16 mouse cellular contexts compared by ENCODE assay signal in genomic region chr11:116753674-116754470, GRCm38 (mm10). TPM values are rescaled to one million over a fixed set of nuclear protein-coding genes. Genes with fewer than 3 reads are reported as not detected.
A peak's percentile ranks its signal among the peaks of the same experiment; 100 is the strongest.
DNase-seq lines count a peak whose midpoint lies in the region; ATAC-seq lines count a peak whose summit lies in the region.
"Had no signal": no experiment of that assay in that cellular context is flagged by ENCODE, and none has a peak within 500 bp of the region (broad histone marks: within the 10 kb centered on the region; RNA-seq: fewer than 3 reads in every experiment).

No protein-coding gene starts in this region.

- no peaks in the 10 kb centered on the region for H3K4me1 ChIP-seq in kidney, embryonic 15.5 days
- no peaks in the 10 kb centered on the region for H3K4me1 ChIP-seq in intestine, embryonic 15.5 days (replicated peaks)
- H3K4me1 ChIP-seq: liver, embryonic 13.5 days; neural tube, embryonic 13.5 days had no signal

- DNase-seq in kidney, adult 18-20 months, result peak; percentile 27
- DNase-seq in ES-CJ7 (ENCODE audit: low read depth, low spot score) (peak; percentile 24), adipocyte (ENCODE audit: low spot score) (peak; percentile 71)
- no peak for DNase-seq in embryo, embryonic 10 days (ENCODE audit: low spot score)
- DNase-seq in spleen, adult 18-20 months, result no peak
- DNase-seq: liver, embryonic 13.5 days; lung, postnatal 4 days; midbrain, embryonic 14.5 days; right cerebral cortex, postnatal 14 days had no signal

- no peak overlapping the region for H3K9ac ChIP-seq in kidney, embryonic 15.5 days
- no peak overlapping the region for H3K9ac ChIP-seq in intestine, embryonic 15.5 days
- H3K9ac ChIP-seq: liver, embryonic 13.5 days; neural tube, embryonic 13.5 days had no signal

- no peaks in the 10 kb centered on the region for H3K9me3 ChIP-seq in kidney, embryonic 15.5 days (replicated peaks)
- H3K9me3 ChIP-seq in intestine, embryonic 15.5 days, result no peaks in the 10 kb centered on the region
- H3K9me3 ChIP-seq: liver, embryonic 13.5 days; neural tube, embryonic 13.5 days had no signal

- no peak overlapping the region for H3K4me3 ChIP-seq in kidney, embryonic 15.5 days (replicated peaks)
- no peak overlapping the region for H3K4me3 ChIP-seq in intestine, embryonic 15.5 days (replicated peaks)
- H3K4me3 ChIP-seq: liver, embryonic 13.5 days; neural tube, embryonic 13.5 days had no signal

- no peaks in the 10 kb centered on the region for H3K27me3 ChIP-seq in kidney, embryonic 15.5 days
- H3K27me3 ChIP-seq in intestine, embryonic 15.5 days (replicated peaks), result no peaks in the 10 kb centered on the region
- H3K27me3 ChIP-seq: liver, embryonic 13.5 days; neural tube, embryonic 13.5 days had no signal

- no peaks in the 10 kb centered on the region for H3K36me3 ChIP-seq in kidney, embryonic 15.5 days
- no peaks in the 10 kb centered on the region for H3K36me3 ChIP-seq in intestine, embryonic 15.5 days
- H3K36me3 ChIP-seq: liver, embryonic 13.5 days; neural tube, embryonic 13.5 days had no signal

- H3K27ac ChIP-seq in kidney, embryonic 15.5 days, result no peak overlapping the region
- H3K27ac ChIP-seq in intestine, embryonic 15.5 days, result no peak overlapping the region
- H3K27ac ChIP-seq: liver, embryonic 13.5 days; neural tube, embryonic 13.5 days had no signal

- no peak overlapping the region for H3K4me2 ChIP-seq in kidney, embryonic 15.5 days
- no peak overlapping the region for H3K4me2 ChIP-seq in intestine, embryonic 15.5 days (replicated peaks)
- H3K4me2 ChIP-seq: liver, embryonic 13.5 days; neural tube, embryonic 13.5 days had no signal

- ATAC-seq in kidney, embryonic 15.5 days (replicated peaks; ENCODE audit: low FRiP score), result no peak
- ATAC-seq in intestine, embryonic 15.5 days, result peak; percentile 61

- 86% methylated on average over 5 of the region's 5 CpGs for WGBS in kidney, embryonic 15.5 days
- WGBS in intestine, embryonic 15.5 days, result 80% methylated on average over 5 of the region's 5 CpGs

RNA-seq across cellular contexts. Expression of gene St6galnac1, which starts 21.4 kb away (rescaled TPM):
- not detected in 2 replicates for polyA plus RNA-seq in kidney, embryonic 15.5 days (2015; fragmentation: Nextera tagmentation; extraction: Ambion mirVana)
- not detected in 2 replicates for polyA plus RNA-seq in intestine, embryonic 15.5 days (2015; fragmentation: Nextera tagmentation; extraction: Ambion mirVana)
- polyA plus RNA-seq: cerebellum, adult 2 months; heart, postnatal 0 days; liver, embryonic 13.5 days; midbrain, embryonic 14.5 days; neural tube, embryonic 13.5 days; stomach, embryonic 14.5 days; urinary bladder, adult 2 months had no signal

Comparison
In these comparisons a context has a peak if more than half of its experiments do, and no peak if none do; other contexts are left out.
1. DNase-seq: peak in kidney, adult 18-20 months (single experiment), ES-CJ7 (single experiment) and adipocyte (single experiment); none in embryo, embryonic 10 days (single experiment) and spleen, adult 18-20 months (0 of 2).